Mouse (Mus musculus) midbrain, postnatal 0 days (tissue): ENCODE results near the gene Cmtm6. TPM values are rescaled to one million over a fixed set of nuclear protein-coding genes. Genes with fewer than 3 reads are reported as not detected.
A peak's percentile ranks its signal among the peaks of the same experiment; 100 is the strongest.
"Not testable (repeated sequence)": the region's sequence is repeated elsewhere in the genome, so short reads cannot be mapped to it uniquely, and the experiment has no call there.

Source experiments
- ATAC-seq: fragments of 200-750 bp; cut with Nextera tagmentation; 2 replicates; pipeline ENCODE4 v1.8.0; 2017; ENCODE audit warnings: moderate number of reproducible peaks, mild to moderate bottlenecking, moderate TSS enrichment, moderate library complexity; ENCODE audit not compliant: low FRiP score
- DNase-seq: peaks from one replicate; pipeline ENCODE4 v3.0.0-alpha.2; 2015; ENCODE audit warnings: low spot score
- H3K27ac ChIP-seq: fragments of 300-500 bp; sonication (generic); 2 replicates; pipeline ENCODE4 v1.5.1; 2014; ENCODE audit warnings: low read depth, mild to moderate bottlenecking, low read length, mixed read lengths
- H3K27me3 ChIP-seq: fragments of 300-500 bp; sonication (generic); 2 replicates; pipeline ENCODE4 v1.6.1; 2014; ENCODE audit warnings: low read length, control low read depth, mixed read lengths; ENCODE audit not compliant: insufficient read depth
- H3K36me3 ChIP-seq: fragments of 300-500 bp; sonication (generic); 2 replicates; pipeline ENCODE4 v1.6.1; 2014; ENCODE audit warnings: low read length, control low read depth, mixed read lengths; ENCODE audit not compliant: insufficient read depth
- H3K4me1 ChIP-seq: fragments of 300-500 bp; sonication (generic); 2 replicates; pipeline ENCODE4 v1.6.1; 2014; ENCODE audit warnings: mild to moderate bottlenecking, control low read depth, antibody characterized with exemption, low read length, mixed read lengths; ENCODE audit not compliant: insufficient read depth
- H3K4me2 ChIP-seq: fragments of 300-500 bp; sonication (generic); 2 replicates; pipeline ENCODE4 v1.6.1; 2014; ENCODE audit warnings: low read depth, mild to moderate bottlenecking, low read length, mixed read lengths; ENCODE audit not compliant: poor library complexity, severe bottlenecking
- H3K4me3 ChIP-seq: fragments of 300-500 bp; sonication (generic); 2 replicates; pipeline ENCODE4 v1.5.1; 2014; ENCODE audit warnings: low read depth, mild to moderate bottlenecking, low read length, moderate library complexity
- H3K9ac ChIP-seq: fragments of 300-500 bp; sonication (generic); replicated peaks from 2 replicates; pipeline ENCODE4 v1.6.1; 2014; ENCODE audit warnings: mild to moderate bottlenecking, low read length, moderate library complexity, mixed read lengths; ENCODE audit not compliant: poor library complexity, severe bottlenecking
- H3K9me3 ChIP-seq: fragments of 300-500 bp; sonication (generic); 2 replicates; pipeline ENCODE4 v1.6.1; 2016; ENCODE audit warnings: low read length, control low read depth
- CTCF ChIP-seq: IDR thresholded peaks from 2 replicates; pipeline ENCODE4 v1.5.1; 2016; ENCODE audit warnings: antibody characterized with exemption, mild to moderate bottlenecking
- WGBS: fragments of 180-500 bp; shearing (Covaris S2); extraction: QIAGEN DNeasy Blood & Tissue Kit; methylation state at CpG from one replicate; pipeline ENCODE4 v1.1.7; 2014; 5-methylcytosine and 5-hydroxymethylcytosine counted together
- polyA plus RNA-seq: library from polyadenylated mRNA; unstranded; fragments of >200 nt; fragmentation: Nextera tagmentation; extraction: Ambion mirVana; gene quantifications from 2 replicates; pipeline ENCODE4 v1.2.1, GENCODE M21; 2015
- total RNA-seq: library from RNA; depleted of rRNA; stranded (reverse); fragments of >200 nt; gene quantifications from 2 replicates; pipeline ENCODE4 v1.2.3, GENCODE M21; 2014

Cmtm6 gene
- total and polyA plus RNA-seq, 2 experiments from 2014 or later: 19.2 to 19.3 TPM

DNA sequence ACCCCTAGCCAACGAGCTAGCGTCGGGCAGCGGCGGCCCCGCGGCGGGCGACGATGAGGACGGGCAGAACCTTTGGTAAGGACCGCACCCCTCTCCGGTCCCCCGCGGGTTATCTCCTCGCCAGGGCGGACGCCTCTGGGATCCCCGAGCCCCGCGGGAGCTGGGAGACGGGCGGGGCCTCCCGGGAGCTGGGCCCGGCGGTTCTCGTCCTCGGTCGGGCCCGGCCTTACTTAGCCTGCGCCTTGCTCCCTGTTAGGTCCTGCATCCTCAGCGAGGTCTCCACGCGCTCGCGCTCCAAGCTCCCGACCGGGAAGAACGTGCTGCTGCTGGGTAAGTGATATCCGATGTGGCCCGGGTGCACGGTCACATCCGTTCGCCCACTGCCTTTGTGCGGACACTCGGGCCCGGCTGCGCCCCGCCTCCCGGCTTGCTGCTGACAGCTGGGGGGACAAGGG lies 41.9 kb upstream of the Cmtm6 start:
- Histone ChIP-seq H3K9ac (peak overlapping the region; percentile 99), H3K4me3 (peak overlapping the region; percentile 96), H3K9me3 (no peaks in the 10 kb centered on the region), H3K27ac (peak overlapping the region; percentile 100), H3K36me3 (peaks cover 10% of the 10 kb centered on the region), H3K27me3 (no peaks in the 10 kb centered on the region), H3K4me2 (peak overlapping the region; percentile 63), H3K4me1 (peaks cover 10% of the 10 kb centered on the region; the same call in 1 of the 2 replicates)
- under 1% methylated on average over 41 of the region's 50 CpGs for WGBS
- ATAC-seq (peak; percentile 77), DNase-seq (peak; percentile 42)
- TF ChIP-seq CTCF: no peak

- DNase-seq (peak; percentile 16), ATAC-seq (no peak)
- H3K9ac ChIP-seq: peak overlapping the region; percentile 99
- H3K36me3 ChIP-seq: peaks cover 17% of the 10 kb centered on the region
- H3K27ac ChIP-seq: no peak overlapping the region
- WGBS: 6% methylated on average over 10 of the region's 10 CpGs
- TF ChIP-seq CTCF: no peak
- no peaks in the 10 kb centered on the region for H3K27me3 ChIP-seq
- peak overlapping the region; percentile 63 for H3K4me2 ChIP-seq
- no peaks in the 10 kb centered on the region for H3K9me3 ChIP-seq
- H3K4me3 ChIP-seq: peak overlapping the region; percentile 96
- H3K4me1 ChIP-seq: peaks cover 10% of the 10 kb centered on the region; the same call in 1 of the 2 replicates
Measured at GRCm38 (mm10) chr9:114690119-114690601, 40.8 kb upstream of the Cmtm6 start.

DNA sequence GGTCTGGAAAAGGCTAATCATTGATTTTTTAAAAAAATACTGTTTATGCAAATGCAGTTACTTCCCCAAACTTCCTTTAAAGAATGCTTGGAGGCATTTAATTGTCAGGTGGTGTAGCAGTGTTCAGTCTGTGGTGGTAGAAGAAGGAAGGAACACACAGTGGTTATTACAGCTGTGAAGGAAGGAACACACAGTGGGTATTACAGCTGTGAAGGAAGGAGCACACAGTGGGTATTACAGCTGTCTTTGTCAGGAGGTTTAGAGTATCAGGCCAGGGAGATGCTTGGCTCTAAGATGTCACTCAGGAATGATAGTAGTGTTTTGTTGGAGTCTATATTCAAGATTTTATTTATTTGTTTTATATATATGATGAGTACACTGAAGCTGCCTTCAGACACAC lies 39.8 kb upstream of the Cmtm6 start:
- H3K27me3 ChIP-seq: no peaks in the 10 kb centered on the region
- H3K9me3 ChIP-seq: no peaks in the 10 kb centered on the region
- no peak overlapping the region for H3K27ac ChIP-seq
- TF ChIP-seq CTCF: no peak
- no peak overlapping the region for H3K4me3 ChIP-seq
- ATAC-seq (no peak), DNase-seq (no peak)
- peaks cover 17% of the 10 kb centered on the region for H3K36me3 ChIP-seq
- 0 out of 2 replicates have a peak overlapping the region, but pooled peaks have one; percentile 99 for H3K9ac ChIP-seq
- no peak overlapping the region for H3K4me2 ChIP-seq
- H3K4me1 ChIP-seq: peaks cover 10% of the 10 kb centered on the region; the same call in 1 of the 2 replicates

GRCm38 (mm10) chr9:114695662-114696061 lies 35.3 kb upstream of the Cmtm6 start:
- H3K27ac ChIP-seq, H3K4me2 ChIP-seq, H3K27me3 ChIP-seq, H3K4me3 ChIP-seq, H3K9ac ChIP-seq, DNase-seq, ATAC-seq, H3K4me1 ChIP-seq, H3K9me3 ChIP-seq: not testable (repeated sequence)
- H3K36me3 ChIP-seq: peaks cover 17% of the 10 kb centered on the region
- 96% methylated on average over 8 of the region's 8 CpGs for WGBS

DNA sequence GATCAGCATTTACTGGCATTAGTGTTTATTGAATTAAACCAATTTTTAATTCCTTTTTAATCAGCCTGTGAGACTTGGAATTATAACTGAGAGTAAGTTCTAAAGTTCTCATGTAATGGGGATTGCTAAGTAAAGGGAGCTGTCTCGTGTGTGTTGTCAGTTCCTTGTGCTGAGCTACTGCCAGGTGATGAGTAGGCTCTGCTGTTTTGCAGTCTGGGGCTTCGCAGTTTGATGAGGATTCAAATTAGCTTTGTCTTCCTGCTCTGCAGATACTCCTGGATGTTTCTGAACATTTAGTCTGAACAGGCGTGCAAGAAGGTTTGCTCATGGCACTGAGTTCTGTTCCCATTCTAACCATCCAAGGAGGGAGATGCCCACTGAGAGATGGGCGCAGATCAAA lies 33.8 kb upstream of the Cmtm6 start:
- TF ChIP-seq CTCF: no peak
- no peak for ATAC-seq
- WGBS: 90% methylated on average over 4 of the region's 4 CpGs

GRCm38 (mm10) chr9:114697926-114698325 lies 33.0 kb upstream of the Cmtm6 start:
- ATAC-seq: no peak
- H3K9me3 ChIP-seq: no peaks in the 10 kb centered on the region
- H3K4me1 ChIP-seq: no peaks in the 10 kb centered on the region
- H3K36me3 ChIP-seq: peaks cover 9% of the 10 kb centered on the region
- no peak for DNase-seq
- no peak for TF ChIP-seq CTCF
- no peaks in the 10 kb centered on the region for H3K27me3 ChIP-seq
- H3K27ac ChIP-seq: no peak overlapping the region
- 90% methylated on average over 5 of the region's 5 CpGs for WGBS
- no peak overlapping the region for H3K4me3 ChIP-seq
- no peak overlapping the region for H3K9ac ChIP-seq
- no peak overlapping the region for H3K4me2 ChIP-seq

More for the DNA sequence above, 33.8 kb upstream of the Cmtm6 start:
- Histone ChIP-seq H3K4me1 (no peaks in the 10 kb centered on the region), H3K27me3 (no peaks in the 10 kb centered on the region), H3K9ac (no peak overlapping the region), H3K36me3 (peaks cover 17% of the 10 kb centered on the region), H3K27ac (no peak overlapping the region), H3K9me3 (no peaks in the 10 kb centered on the region), H3K4me2 (no peak overlapping the region), H3K4me3 (no peak overlapping the region)
- DNase-seq: no peak
